Mouse (Mus musculus): ENCODE measurements around the gene Ntn1. TPM values are rescaled to one million over a fixed set of nuclear protein-coding genes. Genes with fewer than 3 reads are reported as not detected.

The Ntn1 gene
- polyA plus RNA-seq, 1 experiment: 23.7 TPM

DNA sequence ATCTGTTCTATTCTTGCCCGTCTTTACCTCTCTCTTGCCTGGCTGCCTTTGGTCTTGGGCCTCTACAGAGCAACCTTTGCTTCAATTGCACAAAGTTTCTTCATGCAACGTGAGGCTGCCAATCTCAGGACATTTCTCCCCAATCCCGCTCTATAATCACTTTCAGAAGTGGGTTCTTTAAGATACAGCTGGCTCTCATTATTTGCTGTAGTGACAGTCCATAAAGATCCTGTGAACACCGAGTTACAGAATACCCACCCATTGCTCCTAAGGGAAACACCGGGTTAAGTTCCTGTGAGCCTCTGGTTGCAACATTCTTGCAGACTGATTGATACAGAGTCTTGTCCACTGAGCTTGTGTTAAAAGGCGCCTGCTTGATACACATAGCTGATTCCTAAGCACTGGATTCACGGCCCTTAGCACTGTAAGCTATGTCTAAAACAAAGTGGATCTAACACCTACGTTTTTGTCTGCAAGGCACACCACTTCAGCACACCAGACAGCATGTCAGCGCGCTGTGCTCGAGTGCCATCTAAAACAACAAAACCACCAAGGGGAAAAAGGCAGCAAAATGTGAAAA, 85.0 kb downstream of the Ntn1 start:
- Histone ChIP-seq H3K27ac (ENCODE audit: insufficient read depth, low read depth, low read length) (0 out of 2 replicates have a peak overlapping the region, but pooled peaks have one; percentile 21), H3K36me3 (ENCODE audit: control insufficient read depth, insufficient read depth, low read length) (no peaks in the 10 kb centered on the region), H3K4me3 (ENCODE audit: low read depth, low read length) (no peak overlapping the region), H3K27me3 (ENCODE audit: control insufficient read depth, insufficient read depth, low read length) (no peaks in the 10 kb centered on the region), H3K4me1 (ENCODE audit: control insufficient read depth, insufficient read depth, insufficient read length, low read length) (no peaks in the 10 kb centered on the region)
- WGBS: 74% methylated on average over 11 of the region's 11 CpGs
- TF ChIP-seq CTCF (IDR thresholded peaks at IDR 0.05; ENCODE audit: extremely low read depth, insufficient read length, insufficient replicate concordance, low read depth, low read length): no peak
- no peak for TF ChIP-seq POLR2A (IDR thresholded peaks at IDR 0.05; ENCODE audit: low read depth, low read length)

DNA sequence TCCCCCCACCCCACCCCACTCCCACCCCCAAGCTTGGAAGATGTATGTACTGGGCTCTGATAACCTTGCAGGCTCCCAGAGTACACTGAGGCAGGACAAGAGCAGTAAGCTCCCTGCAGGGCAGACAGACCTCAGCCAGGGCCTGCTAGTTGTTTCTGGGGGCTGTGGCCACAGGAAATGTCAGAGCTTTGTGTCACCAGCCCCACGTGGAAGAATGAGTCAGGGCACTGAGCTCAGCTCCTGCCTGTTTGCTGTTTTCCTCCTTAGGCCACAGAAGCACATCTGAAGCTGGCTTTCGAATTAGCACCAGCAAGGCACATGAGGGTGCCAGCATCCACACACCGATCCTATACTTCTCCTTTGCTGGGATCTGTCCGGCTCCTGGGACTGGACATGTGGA, 86.8 kb downstream of the Ntn1 start:
- Histone ChIP-seq H3K27me3 (ENCODE audit: control insufficient read depth, insufficient read depth, low read length) (no peaks in the 10 kb centered on the region), H3K4me3 (ENCODE audit: low read depth, low read length) (no peak overlapping the region), H3K27ac (ENCODE audit: insufficient read depth, low read depth, low read length) (no peak overlapping the region), H3K36me3 (ENCODE audit: control insufficient read depth, insufficient read depth, low read length) (no peaks in the 10 kb centered on the region), H3K4me1 (ENCODE audit: control insufficient read depth, insufficient read depth, insufficient read length, low read length) (no peaks in the 10 kb centered on the region)
- WGBS: 58% methylated on average over 4 of the region's 4 CpGs
- TF ChIP-seq POLR2A (IDR thresholded peaks at IDR 0.05; ENCODE audit: low read depth, low read length): no peak
- TF ChIP-seq CTCF (IDR thresholded peaks at IDR 0.05; ENCODE audit: extremely low read depth, insufficient read length, insufficient replicate concordance, low read depth, low read length): no peak

DNA sequence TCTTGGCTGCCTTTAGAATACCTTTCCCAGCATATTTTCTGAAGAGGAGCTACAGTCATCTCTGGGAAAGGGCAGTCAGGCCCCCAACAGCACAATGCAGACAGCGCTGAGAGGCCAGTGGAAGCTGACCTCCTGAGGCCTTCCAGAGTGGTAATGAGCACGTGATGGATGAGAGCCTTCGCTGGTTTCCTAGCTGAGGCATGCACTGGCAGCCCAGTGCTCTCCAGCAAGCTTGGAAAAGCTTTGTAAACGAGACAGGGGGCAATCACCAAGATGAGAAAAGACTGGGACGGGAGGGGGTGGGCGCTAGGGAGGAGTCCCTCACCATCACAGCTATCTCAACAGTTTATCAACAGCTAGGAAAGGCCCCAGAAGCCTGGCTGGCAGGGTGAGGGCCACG, 87.6 kb downstream of the Ntn1 start:
- H3K27ac ChIP-seq (ENCODE audit: insufficient read depth, low read depth, low read length): no peak overlapping the region
- H3K4me1 ChIP-seq (ENCODE audit: control insufficient read depth, insufficient read depth, insufficient read length, low read length): no peaks in the 10 kb centered on the region
- WGBS: 30% methylated on average over 7 of the region's 7 CpGs
- H3K36me3 ChIP-seq (ENCODE audit: control insufficient read depth, insufficient read depth, low read length): no peaks in the 10 kb centered on the region
- no peak overlapping the region for H3K4me3 ChIP-seq (ENCODE audit: low read depth, low read length)
- H3K27me3 ChIP-seq (ENCODE audit: control insufficient read depth, insufficient read depth, low read length): no peaks in the 10 kb centered on the region
- TF ChIP-seq POLR2A (IDR thresholded peaks at IDR 0.05; ENCODE audit: low read depth, low read length) (no peak), CTCF (IDR thresholded peaks at IDR 0.05; ENCODE audit: extremely low read depth, insufficient read length, insufficient replicate concordance, low read depth, low read length) (no peak)

DNA sequence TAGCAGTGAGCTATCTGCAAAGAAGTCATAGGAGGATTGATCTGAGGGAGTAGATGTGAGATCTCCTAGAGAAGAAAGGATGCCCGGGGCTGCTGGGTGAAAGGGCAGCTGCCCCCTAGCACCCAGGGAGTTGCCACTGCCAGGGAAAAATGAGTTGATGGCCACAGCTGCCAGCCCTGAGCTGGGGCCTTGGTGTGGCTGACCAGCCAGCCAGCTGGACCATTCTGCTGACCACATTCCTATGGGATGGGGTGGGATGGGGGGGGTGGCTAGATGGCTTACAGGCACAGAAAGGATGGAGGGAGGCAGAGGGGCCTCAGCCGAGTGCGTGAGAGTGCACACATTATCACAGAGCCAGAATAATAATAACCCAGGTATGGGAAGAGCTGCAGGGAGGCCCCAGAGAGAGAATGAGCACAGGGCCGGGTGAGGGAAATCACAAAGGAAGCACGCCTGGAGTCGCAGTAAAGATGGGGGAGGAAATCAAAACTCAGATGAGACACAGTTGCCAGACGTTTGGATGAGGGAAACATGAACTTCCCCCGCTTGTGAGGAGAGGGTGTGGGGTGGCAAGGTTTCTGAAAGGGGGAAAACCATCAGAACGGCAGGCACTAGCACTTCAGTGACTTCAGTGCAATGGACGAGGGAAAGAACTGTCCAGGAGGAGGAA, 91.6 kb downstream of the Ntn1 start:
- Histone ChIP-seq H3K27me3 (ENCODE audit: control insufficient read depth, insufficient read depth, low read length) (no peaks in the 10 kb centered on the region), H3K27ac (ENCODE audit: insufficient read depth, low read depth, low read length) (no peak overlapping the region), H3K4me1 (ENCODE audit: control insufficient read depth, insufficient read depth, insufficient read length, low read length) (no peaks in the 10 kb centered on the region), H3K36me3 (ENCODE audit: control insufficient read depth, insufficient read depth, low read length) (no peaks in the 10 kb centered on the region), H3K4me3 (ENCODE audit: low read depth, low read length) (no peak overlapping the region)
- WGBS: 63% methylated on average over 10 of the region's 10 CpGs
- no peak for TF ChIP-seq POLR2A (IDR thresholded peaks at IDR 0.05; ENCODE audit: low read depth, low read length)
- TF ChIP-seq CTCF (IDR thresholded peaks at IDR 0.05; ENCODE audit: extremely low read depth, insufficient read length, insufficient replicate concordance, low read depth, low read length): no peak

DNA sequence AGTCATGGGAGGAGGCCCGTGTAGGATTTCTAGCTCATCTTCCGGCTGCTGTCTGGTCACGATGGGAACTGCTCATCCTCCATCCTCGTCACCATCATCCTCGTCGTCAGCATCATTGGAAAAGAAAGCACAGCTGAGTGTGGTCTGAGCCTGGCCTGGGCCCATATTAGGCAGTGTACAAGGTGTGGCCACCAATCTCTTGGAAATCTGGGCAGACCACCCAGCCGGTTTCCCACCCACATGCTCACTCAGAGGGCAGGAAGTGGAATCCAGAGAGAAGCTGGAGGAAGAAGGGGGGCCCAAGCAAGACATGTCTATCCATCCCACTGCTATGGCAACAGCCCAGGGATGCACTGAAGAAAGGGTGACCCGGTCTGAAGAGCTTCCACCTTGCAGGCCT, 94.6 kb downstream of the Ntn1 start:
- no peak for TF ChIP-seq CTCF (IDR thresholded peaks at IDR 0.05; ENCODE audit: extremely low read depth, insufficient read length, insufficient replicate concordance, low read depth, low read length)
- no peak for TF ChIP-seq POLR2A (IDR thresholded peaks at IDR 0.05; ENCODE audit: low read depth, low read length)
- Histone ChIP-seq H3K27me3 (ENCODE audit: control insufficient read depth, insufficient read depth, low read length) (no peaks in the 10 kb centered on the region), H3K36me3 (ENCODE audit: control insufficient read depth, insufficient read depth, low read length) (no peaks in the 10 kb centered on the region), H3K4me3 (ENCODE audit: low read depth, low read length) (no peak overlapping the region), H3K27ac (ENCODE audit: insufficient read depth, low read depth, low read length) (no peak overlapping the region), H3K4me1 (ENCODE audit: control insufficient read depth, insufficient read depth, insufficient read length, low read length) (no peaks in the 10 kb centered on the region)
- WGBS: 80% methylated on average over 8 of the region's 8 CpGs

DNA sequence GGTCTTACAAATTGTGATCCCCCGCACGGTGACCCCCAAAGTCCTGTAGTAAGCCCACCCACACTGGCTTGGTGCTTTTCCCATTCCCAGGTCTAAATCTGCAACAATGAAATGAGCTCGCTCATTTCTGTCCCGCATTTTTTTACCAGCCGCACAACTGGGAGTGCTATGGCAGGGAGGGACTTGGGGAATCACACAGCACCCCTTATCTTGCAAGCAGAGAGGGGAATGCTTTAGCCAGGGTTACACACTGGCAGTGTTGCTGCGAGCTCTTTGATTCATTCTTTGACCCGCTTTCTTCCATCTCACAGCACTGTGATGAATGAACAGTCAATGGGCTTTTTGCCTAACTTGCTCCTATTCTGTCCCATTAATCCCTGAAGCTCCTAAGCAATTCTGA, 98.3 kb downstream of the Ntn1 start:
- 88% methylated on average over 7 of the region's 7 CpGs for WGBS
- Histone ChIP-seq H3K36me3 (ENCODE audit: control insufficient read depth, insufficient read depth, low read length) (no peaks in the 10 kb centered on the region), H3K4me3 (ENCODE audit: low read depth, low read length) (no peak overlapping the region), H3K4me1 (ENCODE audit: control insufficient read depth, insufficient read depth, insufficient read length, low read length) (no peaks in the 10 kb centered on the region), H3K27ac (ENCODE audit: insufficient read depth, low read depth, low read length) (no peak overlapping the region), H3K27me3 (ENCODE audit: control insufficient read depth, insufficient read depth, low read length) (no peaks in the 10 kb centered on the region)
- TF ChIP-seq POLR2A (IDR thresholded peaks at IDR 0.05; ENCODE audit: low read depth, low read length) (no peak), CTCF (IDR thresholded peaks at IDR 0.05; ENCODE audit: extremely low read depth, insufficient read length, insufficient replicate concordance, low read depth, low read length) (no peak)

DNA sequence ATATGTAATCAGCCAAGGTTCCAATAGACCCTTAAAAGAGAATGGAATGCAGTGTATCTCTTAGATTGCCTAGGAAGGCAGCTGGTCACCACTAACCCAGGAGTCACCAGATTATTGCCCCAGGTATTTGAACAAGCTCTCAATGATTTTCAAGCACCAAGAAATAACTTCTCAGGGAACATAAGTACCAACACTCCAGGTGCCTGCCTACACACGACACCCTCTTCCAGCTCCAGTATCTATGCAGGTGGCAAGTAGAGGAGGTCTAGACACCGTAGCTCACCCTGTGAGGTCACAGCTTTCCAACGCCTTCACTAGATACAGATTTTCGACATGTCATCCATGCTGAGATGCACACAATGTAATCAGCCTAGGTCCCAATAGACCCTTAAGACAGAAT, 99.0 kb downstream of the Ntn1 start:
- 87% methylated on average over 4 of the region's 4 CpGs for WGBS
- H3K27me3 ChIP-seq (ENCODE audit: control insufficient read depth, insufficient read depth, low read length): no peaks in the 10 kb centered on the region

More for the DNA sequence above, 99.0 kb downstream of the Ntn1 start:
- Histone ChIP-seq H3K4me1 (ENCODE audit: control insufficient read depth, insufficient read depth, insufficient read length, low read length) (no peaks in the 10 kb centered on the region), H3K4me3 (ENCODE audit: low read depth, low read length) (no peak overlapping the region), H3K36me3 (ENCODE audit: control insufficient read depth, insufficient read depth, low read length) (no peaks in the 10 kb centered on the region), H3K27ac (ENCODE audit: insufficient read depth, low read depth, low read length) (no peak overlapping the region)
- no peak for TF ChIP-seq POLR2A (IDR thresholded peaks at IDR 0.05; ENCODE audit: low read depth, low read length)
- no peak for TF ChIP-seq CTCF (IDR thresholded peaks at IDR 0.05; ENCODE audit: extremely low read depth, insufficient read length, insufficient replicate concordance, low read depth, low read length)

Data from small intestine, adult 2 months (tissue).